Mouse (Mus musculus): Measurements from ENCODE around the gene Spcs1. TPM values are rescaled to one million over a fixed set of nuclear protein-coding genes. Genes with fewer than 3 reads are reported as not detected.

The Spcs1 gene
- 508 and 513 TPM in 2 replicates for polyA plus RNA-seq (2015; fragmentation: Nextera tagmentation; extraction: Ambion mirVana)

DNA sequence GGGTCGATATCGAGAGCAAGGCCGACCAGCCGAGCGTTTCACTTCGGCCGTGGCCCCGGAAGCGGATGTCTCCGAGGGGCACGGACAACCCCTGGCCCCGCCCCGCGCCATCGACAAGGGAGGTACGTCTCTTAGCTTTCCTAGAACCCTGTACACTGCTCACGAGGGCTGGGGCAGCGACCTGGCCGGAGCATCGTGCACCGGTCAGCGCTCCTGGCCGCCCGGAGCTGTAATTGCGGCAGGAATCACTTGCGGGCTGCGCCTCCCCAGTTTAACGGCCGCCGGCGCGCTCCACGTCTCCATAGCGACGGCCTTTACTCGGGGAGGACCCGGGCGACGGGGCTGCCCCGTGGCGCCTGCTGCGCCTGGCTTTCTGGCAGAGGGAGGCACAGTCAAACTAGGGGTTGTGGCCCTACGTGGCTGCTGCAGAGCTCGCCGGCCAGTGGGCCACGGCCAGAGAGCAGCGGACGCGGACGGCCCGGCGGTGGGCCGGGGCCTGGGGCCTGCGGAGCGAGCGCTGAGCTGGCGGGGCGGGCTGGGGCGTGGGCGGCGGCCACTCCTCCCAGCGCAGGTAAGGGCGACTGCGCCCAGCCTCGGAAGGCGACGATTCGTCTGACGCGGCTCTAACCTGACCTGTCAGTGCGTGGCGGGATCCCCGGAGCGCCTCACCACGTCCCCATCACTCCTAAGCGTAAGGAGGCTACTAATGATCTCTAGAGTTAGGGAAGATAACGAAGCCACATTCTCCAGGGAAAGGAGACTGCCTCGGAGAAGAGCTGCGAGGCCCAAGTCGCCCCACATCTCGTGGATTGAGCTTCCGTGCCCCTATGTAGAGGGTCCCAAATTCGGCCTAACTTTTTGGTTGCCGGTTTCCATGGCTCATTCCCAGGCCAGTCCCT, at the start of gene Spcs1, which contains the start of gene Glt8d1:
Gene Spcs1 (minus strand): TSS at position 366 of the 899 bp plus-strand sequence.
Gene Glt8d1 (plus strand): TSS at position 94 of the 899 bp plus-strand sequence.
- peak within 1 kb of the TSS; percentile 71 for H3K4me2 ChIP-seq (replicated peaks; ENCODE audit: low read depth)
- H3K27me3 ChIP-seq (ENCODE audit: control insufficient read depth, insufficient read depth, low read length), result no peaks in the 10 kb centered on the region
- peak within 1 kb of the TSS; percentile 84 for H3K4me3 ChIP-seq (ENCODE audit: low read depth, low read length)
- H3K9me3 ChIP-seq (ENCODE audit: control insufficient read depth, low read length), result no peaks in the 10 kb centered on the region
- no peaks in the 10 kb centered on the region; the same call in 1 of the 2 replicates for H3K36me3 ChIP-seq (ENCODE audit: control insufficient read depth, insufficient read depth, low read length)
- DNase-seq (ENCODE audit: low spot score) (peak; percentile 91), ATAC-seq (ENCODE audit: low FRiP score, low TSS enrichment) (peak; percentile 94)
- H3K9ac ChIP-seq (ENCODE audit: low read length), result peak within 1 kb of the TSS; percentile 94
- no peak for TF ChIP-seq EP300 (optimal IDR thresholded peaks at IDR 0.05)
- TF ChIP-seq CTCF (IDR thresholded peaks at IDR 0.05; ENCODE audit: low read depth), result no peak
- no peaks in the 10 kb centered on the region for H3K4me1 ChIP-seq (replicated peaks; ENCODE audit: control insufficient read depth, insufficient read depth)
- H3K27ac ChIP-seq (replicated peaks), result peak within 1 kb of the TSS; percentile 96
- under 1% methylated on average over 74 of the region's 84 CpGs for whole genome bisulfite sequencing

GRCm38 (mm10) chr14:31045817-31046216, 44.3 kb upstream of the Spcs1 start:
- Histone ChIP-seq H3K9ac (ENCODE audit: low read length) (no peak overlapping the region), H3K4me2 (replicated peaks; ENCODE audit: low read depth) (no peak overlapping the region), H3K4me3 (ENCODE audit: low read depth, low read length) (no peak overlapping the region), H3K36me3 (ENCODE audit: control insufficient read depth, insufficient read depth, low read length) (peaks cover 23% of the 10 kb centered on the region), H3K27me3 (ENCODE audit: control insufficient read depth, insufficient read depth, low read length) (no peaks in the 10 kb centered on the region), H3K27ac (replicated peaks) (no peak overlapping the region), H3K9me3 (ENCODE audit: control insufficient read depth, low read length) (no peaks in the 10 kb centered on the region), H3K4me1 (replicated peaks; ENCODE audit: control insufficient read depth, insufficient read depth) (no peaks in the 10 kb centered on the region)
- TF ChIP-seq EP300 (optimal IDR thresholded peaks at IDR 0.05) (no peak), CTCF (IDR thresholded peaks at IDR 0.05; ENCODE audit: low read depth) (no peak)
- 93% methylated on average over 1 of the region's 1 CpGs for WGBS
- ATAC-seq (ENCODE audit: low FRiP score, low TSS enrichment) (no peak), DNase-seq (ENCODE audit: low spot score) (no peak)

- no peak for ATAC-seq (ENCODE audit: low FRiP score, low TSS enrichment)
- TF ChIP-seq EP300 (optimal IDR thresholded peaks at IDR 0.05), result no peak
- no peak for TF ChIP-seq CTCF (IDR thresholded peaks at IDR 0.05; ENCODE audit: low read depth)
Measured at GRCm38 (mm10) chr14:31045296-31045695, 43.8 kb upstream of the Spcs1 start.

GRCm38 (mm10) chr14:31025785-31026184, 24.3 kb upstream of the Spcs1 start:
- DNase-seq (ENCODE audit: low spot score) (no peak), ATAC-seq (ENCODE audit: low FRiP score, low TSS enrichment) (0 out of 2 replicates have a peak, but pooled peaks have one; percentile 21)
- Histone ChIP-seq H3K27me3 (ENCODE audit: control insufficient read depth, insufficient read depth, low read length) (no peaks in the 10 kb centered on the region), H3K4me1 (replicated peaks; ENCODE audit: control insufficient read depth, insufficient read depth) (no peaks in the 10 kb centered on the region), H3K4me2 (replicated peaks; ENCODE audit: low read depth) (no peak overlapping the region), H3K4me3 (ENCODE audit: low read depth, low read length) (no peak overlapping the region), H3K9me3 (ENCODE audit: control insufficient read depth, low read length) (no peaks in the 10 kb centered on the region), H3K9ac (ENCODE audit: low read length) (no peak overlapping the region), H3K36me3 (ENCODE audit: control insufficient read depth, insufficient read depth, low read length) (peaks cover 21% of the 10 kb centered on the region), H3K27ac (replicated peaks) (no peak overlapping the region)
- TF ChIP-seq CTCF (IDR thresholded peaks at IDR 0.05; ENCODE audit: low read depth) (peak; percentile 61), EP300 (optimal IDR thresholded peaks at IDR 0.05) (no peak)
- 72% methylated on average over 3 of the region's 3 CpGs for WGBS

More at GRCm38 (mm10) chr14:31045296-31045695, 43.8 kb upstream of the Spcs1 start:
- no peak for DNase-seq (ENCODE audit: low spot score)
- H3K9ac ChIP-seq (ENCODE audit: low read length), result no peak overlapping the region
- H3K27ac ChIP-seq (replicated peaks), result no peak overlapping the region
- no peaks in the 10 kb centered on the region for H3K9me3 ChIP-seq (ENCODE audit: control insufficient read depth, low read length)
- 76% methylated on average over 5 of the region's 5 CpGs for WGBS
- no peaks in the 10 kb centered on the region for H3K4me1 ChIP-seq (replicated peaks; ENCODE audit: control insufficient read depth, insufficient read depth)
- no peaks in the 10 kb centered on the region for H3K27me3 ChIP-seq (ENCODE audit: control insufficient read depth, insufficient read depth, low read length)
- no peak overlapping the region for H3K4me3 ChIP-seq (ENCODE audit: low read depth, low read length)
- peaks cover 18% of the 10 kb centered on the region for H3K36me3 ChIP-seq (ENCODE audit: control insufficient read depth, insufficient read depth, low read length)
- no peak overlapping the region for H3K4me2 ChIP-seq (replicated peaks; ENCODE audit: low read depth)

GRCm38 (mm10) chr14:31022579-31022978, 21.1 kb upstream of the Spcs1 start:
- H3K4me3 ChIP-seq (ENCODE audit: low read depth, low read length), result no peak overlapping the region
- ATAC-seq (ENCODE audit: low FRiP score, low TSS enrichment), result no peak
- TF ChIP-seq CTCF (IDR thresholded peaks at IDR 0.05; ENCODE audit: low read depth), result no peak
- no peak for TF ChIP-seq EP300 (optimal IDR thresholded peaks at IDR 0.05)

More at GRCm38 (mm10) chr14:31022579-31022978, 21.1 kb upstream of the Spcs1 start:
- H3K36me3 ChIP-seq (ENCODE audit: control insufficient read depth, insufficient read depth, low read length), result peaks cover 17% of the 10 kb centered on the region
- no peaks in the 10 kb centered on the region for H3K9me3 ChIP-seq (ENCODE audit: control insufficient read depth, low read length)
- no peak overlapping the region for H3K27ac ChIP-seq (replicated peaks)
- H3K27me3 ChIP-seq (ENCODE audit: control insufficient read depth, insufficient read depth, low read length), result no peaks in the 10 kb centered on the region
- no peaks in the 10 kb centered on the region for H3K4me1 ChIP-seq (replicated peaks; ENCODE audit: control insufficient read depth, insufficient read depth)
- no peak overlapping the region for H3K9ac ChIP-seq (ENCODE audit: low read length)
- WGBS, result 17% methylated on average over 1 of the region's 1 CpGs
- H3K4me2 ChIP-seq (replicated peaks; ENCODE audit: low read depth), result no peak overlapping the region
- DNase-seq (ENCODE audit: low spot score), result no peak
